Mouse (Mus musculus): ENCODE results near the gene Kat2b. TPM values are rescaled to one million over a fixed set of nuclear protein-coding genes. Genes with fewer than 3 reads are reported as not detected.
"Not testable (repeated sequence)": the region's sequence is repeated elsewhere in the genome, so short reads cannot be mapped to it uniquely, and the experiment has no call there.

Kat2b gene
- total RNA-seq, 2 experiments from 2014 or later: 31.5 to 40.9 TPM

GRCm38 (mm10) chr17:53718474-53718873 lies 151.8 kb downstream of the Kat2b start:
- no peak for DNase-seq
- intact Hi-C loops (cut with DNase I; ENCODE audit: low total_unique reads): no loop called here

GRCm38 (mm10) chr17:53718916-53719315 lies 152.3 kb downstream of the Kat2b start:
- intact Hi-C loops (cut with DNase I; ENCODE audit: low total_unique reads); DNase-seq: not testable (repeated sequence)

Other genes with a start within 250 kb of the Kat2b start
- gene Efhb, start 103.5 kb upstream of the Kat2b start, total RNA-seq (2021): under 1 TPM; 0.22 to 0.39 TPM
- gene Rab5a, start 87.6 kb upstream of the Kat2b start, total RNA-seq (2021): 10 to 100 TPM; 43.8 to 47.3 TPM
- gene Pp2d1, start 27.4 kb upstream of the Kat2b start, total RNA-seq (2021): not detected
- gene Sgo1, start 122.5 kb downstream of the Kat2b start, total RNA-seq (2021): 1 to 10 TPM in 1 of 2 experiments, under 1 TPM in 1; 0.95 to 1.7 TPM

Data from gastrocnemius, postnatal 14 days (tissue).